ENCODE assay signal across 8 mouse cellular contexts in the genomic region with DNA sequence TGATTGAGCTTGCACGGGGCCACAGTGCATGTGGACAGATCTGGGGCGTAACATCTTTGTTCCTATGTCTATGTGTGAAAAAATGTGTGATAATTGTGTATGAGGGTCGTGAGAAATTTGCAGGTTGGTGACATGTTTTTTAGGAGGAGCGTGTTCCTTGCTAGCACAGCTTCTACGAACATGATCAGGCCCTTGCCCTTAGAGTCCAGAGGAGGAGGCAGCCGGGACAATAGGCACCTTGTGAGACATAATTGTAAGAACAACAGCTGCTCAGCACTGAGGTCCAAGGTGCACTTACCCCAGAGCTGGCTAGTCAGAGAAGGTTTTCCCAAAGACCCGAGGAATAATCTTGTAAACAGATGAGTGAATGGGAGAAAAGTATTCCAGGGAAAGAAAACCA. TPM values are rescaled to one million over a fixed set of nuclear protein-coding genes. Genes with fewer than 3 reads are reported as not detected.
A peak's percentile ranks its signal among the peaks of the same experiment; 100 is the strongest.
DNase-seq lines count a peak whose midpoint lies in the region; ATAC-seq and TF ChIP-seq lines count a peak whose summit lies in the region.

No protein-coding gene starts in this region.

- peak overlapping the region; percentile 84 for H3K4me2 ChIP-seq in heart, embryonic 14.5 days (ENCODE audit: low read length)
- peak overlapping the region; percentile 70; the same call in 1 of the 2 replicates for H3K4me2 ChIP-seq in kidney, embryonic 14.5 days (replicated peaks; ENCODE audit: low read depth, low read length)
- peak overlapping the region; percentile 82 for H3K4me2 ChIP-seq in midbrain, embryonic 13.5 days (replicated peaks)

- H3K36me3 ChIP-seq in heart, embryonic 14.5 days (ENCODE audit: control insufficient read depth, insufficient read depth, low read length), result no peaks in the 10 kb centered on the region
- H3K36me3 ChIP-seq in kidney, embryonic 14.5 days (ENCODE audit: control insufficient read depth, insufficient read depth, low read length), result no peaks in the 10 kb centered on the region
- H3K36me3 ChIP-seq in midbrain, embryonic 13.5 days, result no peaks in the 10 kb centered on the region

- DNase-seq in heart, postnatal 36 days, result no peak
- no peak for DNase-seq in Muller cell, postnatal 12 days (ENCODE audit: inconsistent ontology term)
- DNase-seq in thymus, adult 18-20 months, result no peak

- peaks cover 13 to 29% of the 10 kb centered on the region in 2 experiments for H3K4me1 ChIP-seq in heart, embryonic 14.5 days (ENCODE audit: control insufficient read depth in 2 of 2, insufficient read depth in 2 of 2, low read length in 2 of 2)
- no peaks in the 10 kb centered on the region; the same call in 1 of the 2 replicates for H3K4me1 ChIP-seq in embryonic fibroblast, embryonic 13.5 days (ENCODE audit: control insufficient read depth, insufficient read depth, low read length)
- H3K4me1 ChIP-seq in kidney, embryonic 14.5 days (ENCODE audit: control insufficient read depth, insufficient read depth, low read length), result no peaks in the 10 kb centered on the region
- H3K4me1 ChIP-seq in midbrain, embryonic 13.5 days (replicated peaks), result peaks cover 20% of the 10 kb centered on the region

- H3K27ac ChIP-seq in heart, embryonic 14.5 days (replicated peaks in 1 of 2; ENCODE audit: control insufficient read depth in 1 of 2, insufficient read depth in 1 of 2, low read depth in 2 of 2, low read length in 2 of 2), result no peak overlapping the region
- H3K27ac ChIP-seq in embryonic fibroblast, embryonic 13.5 days (ENCODE audit: insufficient read depth, low read length), result no peak overlapping the region
- no peak overlapping the region for H3K27ac ChIP-seq in kidney, embryonic 14.5 days (ENCODE audit: low read depth, low read length)
- no peak overlapping the region for H3K27ac ChIP-seq in midbrain, embryonic 13.5 days

- no peak for TF ChIP-seq POLR2A in embryonic fibroblast, embryonic 13.5 days (IDR thresholded peaks at IDR 0.05; ENCODE audit: low read depth, low read length)

- intact Hi-C loops in heart, postnatal 36 days (cut with DNase I), result loop anchor here (5.0 kb wide), 2 partner anchors 79 to 159 kb away; partner anchors contain the start of gene Psma1

- WGBS in heart, embryonic 14.5 days, result 36% methylated on average over 7 of the region's 7 CpGs
- 36% methylated on average over 7 of the region's 7 CpGs for WGBS in kidney, embryonic 14.5 days
- WGBS in midbrain, embryonic 13.5 days, result 53% methylated on average over 7 of the region's 7 CpGs

- TF ChIP-seq CTCF in embryonic fibroblast, embryonic 13.5 days (IDR thresholded peaks at IDR 0.05; ENCODE audit: borderline replicate concordance, insufficient read depth, low read length), result no peak

- ATAC-seq in heart, embryonic 14.5 days (ENCODE audit: insufficient number of reproducible peaks, insufficient read depth, low FRiP score, low read depth), result no peak
- ATAC-seq in kidney, embryonic 14.5 days (ENCODE audit: low FRiP score, low TSS enrichment), result no peak
- ATAC-seq in midbrain, embryonic 13.5 days, result peak; percentile 24; the same call in 1 of the 2 replicates
- no peak for ATAC-seq in inflammation-experienced regulatory T-cells, adult 6 months

- H3K4me3 ChIP-seq in heart, embryonic 14.5 days (ENCODE audit: control insufficient read depth in 1 of 2, insufficient read depth in 1 of 2, low read depth in 1 of 2, low read length in 2 of 2), result peak overlapping the region; percentile 82 to 86; a peak in 2 of 4 replicates
- H3K4me3 ChIP-seq in embryonic fibroblast, embryonic 13.5 days (ENCODE audit: insufficient read depth, low read length), result peak overlapping the region; percentile 57
- peak overlapping the region; percentile 83; the same call in 1 of the 2 replicates for H3K4me3 ChIP-seq in kidney, embryonic 14.5 days (ENCODE audit: low read length)
- peak overlapping the region; percentile 86 for H3K4me3 ChIP-seq in midbrain, embryonic 13.5 days (replicated peaks)

- peak overlapping the region; percentile 94 for H3K9ac ChIP-seq in heart, embryonic 14.5 days (ENCODE audit: low read length)
- H3K9ac ChIP-seq in kidney, embryonic 14.5 days (ENCODE audit: low read depth, low read length), result no peak overlapping the region
- H3K9ac ChIP-seq in midbrain, embryonic 13.5 days (replicated peaks), result no peak overlapping the region; the same call in 1 of the 2 replicates

- H3K27me3 ChIP-seq in heart, embryonic 14.5 days (ENCODE audit: control insufficient read depth, insufficient read depth, low read length), result no peaks in the 10 kb centered on the region
- H3K27me3 ChIP-seq in kidney, embryonic 14.5 days (ENCODE audit: control insufficient read depth, insufficient read depth, low read length), result no peaks in the 10 kb centered on the region
- H3K27me3 ChIP-seq in midbrain, embryonic 13.5 days, result peaks cover 10% of the 10 kb centered on the region; the same call in 1 of the 2 replicates

- no peaks in the 10 kb centered on the region for H3K9me3 ChIP-seq in heart, embryonic 14.5 days (ENCODE audit: control insufficient read depth, low read length)
- H3K9me3 ChIP-seq in kidney, embryonic 14.5 days (ENCODE audit: control insufficient read depth, low read length), result no peaks in the 10 kb centered on the region
- no peaks in the 10 kb centered on the region for H3K9me3 ChIP-seq in midbrain, embryonic 13.5 days

RNA-seq across cellular contexts. Expression of gene Rras2, which starts 0.6 kb away (rescaled TPM):
- 56.3 and 63.2 TPM in 2 replicates for polyA plus RNA-seq in heart, embryonic 14.5 days (2014; fragmentation: Nextera tagmentation; extraction: Ambion mirVana)
- 10 to 100 TPM; 48.5 to 51.6 TPM for total RNA-seq in heart, postnatal 36 days (2021)
- 56.6 and 84.6 TPM in 2 replicates for polyA plus RNA-seq in embryonic fibroblast, embryonic 13.5 days (2011; ENCODE audit: insufficient read length, low read depth, missing spikeins)
- 35.2 and 46.4 TPM in 2 replicates for polyA plus RNA-seq in kidney, embryonic 14.5 days (2014; fragmentation: Nextera tagmentation; extraction: Ambion mirVana)
- 18.6 and 21.6 TPM in 2 replicates for polyA plus RNA-seq in midbrain, embryonic 13.5 days (2015; fragmentation: Nextera tagmentation; extraction: Ambion mirVana)
- polyA plus RNA-seq in inflammation-experienced regulatory T-cells, adult 6 months (2017; shearing (Covaris generic)), result 1 to 10 TPM; 3.3 to 5.3 (median 4.5) TPM
